Mouse (Mus musculus) kidney, adult 2 months (tissue): ENCODE data around the gene Raly. TPM values are rescaled to one million over a fixed set of nuclear protein-coding genes. Genes with fewer than 3 reads are reported as not detected.

Source experiments
- DNase-seq: peaks from one replicate; pipeline ENCODE4 v3.0.0; 2021
- H3K27ac ChIP-seq: fragments of 200-500 bp; 2 replicates; pipeline ENCODE4 v1.5.1; 2012; ENCODE audit warnings: low read depth, low read length, control low read depth, inconsistent platforms; ENCODE audit not compliant: insufficient read depth
- H3K27me3 ChIP-seq: fragments of 200-500 bp; replicated peaks from 2 replicates; pipeline ENCODE4 v1.6.1; 2012; ENCODE audit warnings: mild to moderate bottlenecking, moderate library complexity, low read length, inconsistent platforms; ENCODE audit not compliant: control insufficient read depth, insufficient read depth
- H3K36me3 ChIP-seq: fragments of 200-500 bp; 2 replicates; pipeline ENCODE4 v1.6.1; 2012; ENCODE audit warnings: mild to moderate bottlenecking, moderate library complexity, low read length, inconsistent platforms; ENCODE audit not compliant: control insufficient read depth, insufficient read depth
- H3K4me1 ChIP-seq: fragments of 200-500 bp; 2 replicates; pipeline ENCODE4 v1.6.1; 2011; ENCODE audit warnings: low read length; ENCODE audit not compliant: control insufficient read depth, insufficient read depth
- H3K4me3 ChIP-seq: fragments of 200-500 bp; 2 replicates; pipeline ENCODE4 v1.5.1; 2011; ENCODE audit warnings: mild to moderate bottlenecking, low read depth, low read length, control low read depth; ENCODE audit not compliant: insufficient read depth
- CTCF ChIP-seq: fragments of 200-500 bp; conservative IDR thresholded peaks from 2 replicates; pipeline ENCODE4 v1.5.1; 2011; ENCODE audit warnings: low read depth, mild to moderate bottlenecking, control low read depth, low read length, moderate library complexity, mixed read lengths; ENCODE audit not compliant: insufficient read depth, insufficient read length
- POLR2A ChIP-seq: fragments of 200-500 bp; IDR thresholded peaks from one replicate; pipeline ENCODE4 v1.6.1; 2011; ENCODE audit warnings: low read depth, low read length, control low read depth
- whole genome bisulfite sequencing: fragments of 180-500 bp; shearing (Covaris S2); methylation state at CpG from one replicate; pipeline ENCODE4 v1.1.7; 2018; 5-methylcytosine and 5-hydroxymethylcytosine counted together
- polyA plus RNA-seq: library from polyadenylated mRNA; depleted of rRNA; stranded (reverse); fragments of >200 nt; gene quantifications from 2 replicates; pipeline ENCODE4 v1.2.3, GENCODE M21; 2012

The Raly gene
- polyA plus RNA-seq, 1 experiment: 152 TPM

- no peak for DNase-seq
- TF ChIP-seq CTCF: no peak
- no peak for TF ChIP-seq POLR2A
- no peak overlapping the region for H3K4me3 ChIP-seq
- H3K36me3 ChIP-seq: no peaks in the 10 kb centered on the region
- peaks cover 3% of the 10 kb centered on the region; the same call in 1 of the 2 replicates for H3K4me1 ChIP-seq
- H3K27ac ChIP-seq: no peak overlapping the region
- H3K27me3 ChIP-seq: no peaks in the 10 kb centered on the region
- WGBS: 82% methylated on average over 4 of the region's 4 CpGs
These were observed 12.9 kb downstream of the Raly start for GRCm38 (mm10) chr2:154803845-154804244.

DNA sequence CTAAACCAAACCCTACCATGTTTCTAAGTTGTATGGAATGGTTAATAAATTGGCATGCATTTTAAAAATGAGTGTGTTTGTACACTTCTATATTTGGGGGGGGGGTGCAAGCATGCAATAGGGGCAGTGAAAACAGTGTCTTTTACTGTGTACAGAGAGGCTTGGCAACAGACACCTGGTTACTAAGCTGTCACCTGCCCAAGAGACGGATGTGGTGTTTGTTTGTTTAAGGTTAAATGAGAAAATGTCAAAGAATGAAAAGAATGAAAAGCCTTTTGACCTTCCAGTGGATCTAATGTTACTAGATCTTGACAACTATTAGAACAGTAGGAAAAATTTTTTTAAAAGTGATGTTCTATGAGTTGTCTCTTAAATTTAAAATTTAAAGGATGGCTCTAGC lies 16.8 kb downstream of the Raly start:
- DNase-seq: no peak
- no peak overlapping the region for H3K4me3 ChIP-seq
- TF ChIP-seq POLR2A: no peak
- TF ChIP-seq CTCF: no peak
- peaks cover 20% of the 10 kb centered on the region; the same call in 1 of the 2 replicates for H3K4me1 ChIP-seq
- no peaks in the 10 kb centered on the region for H3K36me3 ChIP-seq
- H3K27ac ChIP-seq: no peak overlapping the region
- WGBS: 24% methylated on average over 1 of the region's 1 CpGs
- no peaks in the 10 kb centered on the region for H3K27me3 ChIP-seq

DNA sequence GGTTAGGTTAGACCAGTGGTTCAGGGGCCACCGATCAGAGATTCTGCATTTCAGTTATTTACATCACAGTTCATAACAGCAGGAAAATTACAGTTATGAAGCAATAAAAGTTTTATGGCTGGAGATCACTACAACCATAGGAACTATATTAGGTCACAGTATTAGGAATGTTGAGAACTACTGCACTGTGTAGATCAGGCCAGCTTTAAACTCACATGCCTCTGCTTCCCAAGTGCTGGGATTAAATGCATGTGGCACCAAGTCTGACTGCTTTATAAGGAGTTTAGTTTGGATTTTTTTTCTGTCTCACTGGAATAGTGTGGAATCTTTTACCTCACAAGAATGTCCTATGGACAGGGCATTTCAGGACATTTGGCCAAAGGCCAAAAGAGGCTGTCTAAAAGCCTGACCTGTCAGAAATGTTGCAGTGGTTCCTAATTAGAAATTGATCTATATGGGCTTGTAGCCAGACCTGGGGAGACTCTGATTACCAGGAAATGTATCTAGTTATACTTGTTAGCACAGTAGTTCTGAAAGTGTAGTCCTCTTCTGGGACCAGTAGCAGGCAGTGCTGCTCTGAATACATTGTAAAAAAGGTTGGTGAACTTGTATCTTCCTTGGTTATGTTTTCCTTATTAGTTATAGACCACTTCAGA lies 18.3 kb downstream of the Raly start:
- peak; percentile 72 for DNase-seq
- 66% methylated on average over 1 of the region's 1 CpGs for WGBS

GRCm38 (mm10) chr2:154810821-154811220 lies 19.9 kb downstream of the Raly start:
- H3K36me3 ChIP-seq: no peaks in the 10 kb centered on the region

More for the DNA sequence above, 18.3 kb downstream of the Raly start:
- H3K4me3 ChIP-seq: no peak overlapping the region
- no peaks in the 10 kb centered on the region for H3K27me3 ChIP-seq
- H3K4me1 ChIP-seq: peaks cover 18% of the 10 kb centered on the region; the same call in 1 of the 2 replicates
- peak overlapping the region; percentile 60 for H3K27ac ChIP-seq
- no peaks in the 10 kb centered on the region for H3K36me3 ChIP-seq
- TF ChIP-seq POLR2A: no peak

DNA sequence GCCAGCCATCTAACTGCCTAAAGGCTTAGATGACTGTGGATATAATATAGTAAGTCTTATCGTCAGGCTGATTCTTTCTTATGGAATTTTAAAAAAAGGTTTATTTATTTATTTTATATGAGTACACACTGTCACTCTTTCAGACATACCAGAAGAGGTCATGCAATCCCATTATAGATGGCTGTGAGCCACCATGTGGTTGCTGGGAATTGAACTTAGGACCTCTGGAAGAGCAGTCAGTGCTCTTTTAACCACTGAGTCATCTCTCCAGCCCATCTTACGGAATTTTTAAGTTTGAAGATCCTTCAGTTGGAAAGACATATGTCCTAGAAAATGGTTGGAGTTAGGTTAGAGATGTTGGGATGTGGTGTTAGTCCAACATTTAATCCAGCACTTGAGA lies 22.5 kb downstream of the Raly start:
- H3K27me3 ChIP-seq: no peaks in the 10 kb centered on the region
- H3K27ac ChIP-seq: no peak overlapping the region
- H3K4me1 ChIP-seq: peaks cover 28% of the 10 kb centered on the region
- H3K4me3 ChIP-seq: no peak overlapping the region
- WGBS: 73% methylated on average over 2 of the region's 2 CpGs
- H3K36me3 ChIP-seq: no peaks in the 10 kb centered on the region
- no peak for TF ChIP-seq POLR2A
- TF ChIP-seq CTCF: no peak
- no peak for DNase-seq

More at GRCm38 (mm10) chr2:154810821-154811220, 19.9 kb downstream of the Raly start:
- no peaks in the 10 kb centered on the region for H3K27me3 ChIP-seq
- no peak overlapping the region for H3K4me3 ChIP-seq
- WGBS: 31% methylated on average over 1 of the region's 1 CpGs
- peaks cover 18% of the 10 kb centered on the region; the same call in 1 of the 2 replicates for H3K4me1 ChIP-seq
- no peak overlapping the region for H3K27ac ChIP-seq
- TF ChIP-seq CTCF (no peak), POLR2A (no peak)
- DNase-seq: peak; percentile 17

- WGBS: 27% methylated on average over 3 of the region's 3 CpGs
- no peak for DNase-seq
These were observed 26.2 kb downstream of the Raly start for GRCm38 (mm10) chr2:154817089-154817488.

GRCm38 (mm10) chr2:154817788-154818187 lies 26.9 kb downstream of the Raly start:
- peak; percentile 46 for DNase-seq
- peaks cover 35% of the 10 kb centered on the region for H3K4me1 ChIP-seq
- WGBS: 30% methylated on average over 1 of the region's 1 CpGs
- TF ChIP-seq POLR2A (no peak), CTCF (peak; percentile 74)
- H3K4me3 ChIP-seq: no peak overlapping the region
- no peaks in the 10 kb centered on the region for H3K27me3 ChIP-seq
- H3K36me3 ChIP-seq: no peaks in the 10 kb centered on the region; the same call in 1 of the 2 replicates
- no peak overlapping the region for H3K27ac ChIP-seq

More at GRCm38 (mm10) chr2:154817089-154817488, 26.2 kb downstream of the Raly start:
- Histone ChIP-seq H3K27me3 (no peaks in the 10 kb centered on the region), H3K27ac (no peak overlapping the region), H3K4me3 (no peak overlapping the region), H3K4me1 (peaks cover 35% of the 10 kb centered on the region), H3K36me3 (no peaks in the 10 kb centered on the region; the same call in 1 of the 2 replicates)
- TF ChIP-seq POLR2A: no peak
- no peak for TF ChIP-seq CTCF
